Mouse (Mus musculus) ES-E14 (cell line): ENCODE results near the gene Sv2c.

ENCODE experiments used
- CHD2 ChIP-seq: IDR thresholded peaks from 2 replicates; pipeline ENCODE4 v1.6.1; 2014; ENCODE audit warnings: mild to moderate bottlenecking, low read depth, low read length, inconsistent platforms
- HCFC1 ChIP-seq: IDR thresholded peaks from 2 replicates; pipeline ENCODE4 v1.6.1; 2012; ENCODE audit warnings: low read length, inconsistent platforms, borderline replicate concordance; ENCODE audit not compliant: insufficient read depth
- MAFK ChIP-seq: IDR thresholded peaks from 2 replicates; pipeline ENCODE4 v1.6.1; 2014; ENCODE audit warnings: mild to moderate bottlenecking, low read depth, low read length, inconsistent platforms; ENCODE audit not compliant: insufficient read depth
- ZNF384 ChIP-seq: IDR thresholded peaks from 2 replicates; pipeline ENCODE4 v1.6.1; 2012; ENCODE audit warnings: low read depth, low read length, inconsistent platforms

GRCm38 (mm10) chr13:95922626-95923025 lies 209.8 kb downstream of the Sv2c start:
- TF ChIP-seq ZNF384 (no peak), CHD2 (no peak), MAFK (no peak), HCFC1 (no peak)
